Mouse (Mus musculus): ENCODE measurements around the gene Itpk1.

- TF ChIP-seq POLR2A (IDR thresholded peaks at IDR 0.05; ENCODE audit: borderline replicate concordance, extremely low read depth, insufficient read depth, insufficient read length, poor library complexity, severe bottlenecking): no peak
- no peak for TF ChIP-seq CTCF (IDR thresholded peaks at IDR 0.05; ENCODE audit: borderline replicate concordance, extremely low read depth, insufficient read depth, insufficient read length)
These were observed 21.9 kb downstream of the Itpk1 start for GRCm38 (mm10) chr12:102682722-102683299.
